Mouse (Mus musculus) MEL (cell line): ENCODE measurements around the gene Ssna1. TPM values are rescaled to one million over a fixed set of nuclear protein-coding genes. Genes with fewer than 3 reads are reported as not detected.

Source experiments
- DNase-seq: peaks from one replicate; pipeline ENCODE4 v3.0.0; 2011; ENCODE audit warnings: low read depth, low spot score
- H3K27ac ChIP-seq: 2 replicates; pipeline ENCODE4 v1.5.1; 2012; ENCODE audit warnings: low read depth, mild to moderate bottlenecking, control low read depth, low read length, moderate library complexity; ENCODE audit not compliant: control insufficient read depth
- H3K27me3 ChIP-seq, 2 experiments: fragments of 150-350 bp in 1 of 2; sonication (generic) in 1 of 2; 2 replicates each; pipeline ENCODE4 v1.6.1; 2012; ENCODE audit warnings: low read length in 2 of 2, mild to moderate bottlenecking in 2 of 2, improper control_type of control experiment in 1 of 2, moderate library complexity in 1 of 2; ENCODE audit not compliant: insufficient read depth in 2 of 2, control insufficient read depth in 1 of 2
- H3K36me3 ChIP-seq, 2 experiments: 2 replicates each; pipeline ENCODE4 v1.6.1; 2012 to 2014; ENCODE audit warnings: low read length in 2 of 2, improper control_type of control experiment in 1 of 2, inconsistent platforms in 1 of 2, mild to moderate bottlenecking in 1 of 2; ENCODE audit not compliant: insufficient read depth in 2 of 2, control insufficient read depth in 1 of 2
- H3K4me1 ChIP-seq, 2 experiments: fragments of 150-350 bp in 1 of 2; sonication (generic) in 1 of 2; 2 replicates each; pipeline ENCODE4 v1.6.1; 2012; ENCODE audit warnings: low read length in 2 of 2, improper control_type of control experiment in 1 of 2, mild to moderate bottlenecking in 1 of 2; ENCODE audit not compliant: insufficient read depth in 2 of 2, control insufficient read depth in 1 of 2
- H3K4me3 ChIP-seq, 2 experiments: fragments of 150-350 bp in 1 of 2; sonication (generic) in 1 of 2; 2 replicates each; pipeline ENCODE4 v1.5.1; 2012; ENCODE audit warnings: low read depth in 2 of 2, low read length in 2 of 2, mild to moderate bottlenecking in 2 of 2, moderate library complexity in 2 of 2, control low read depth in 1 of 2, improper control_type of control experiment in 1 of 2; ENCODE audit not compliant: control insufficient read depth in 1 of 2, insufficient read depth in 1 of 2
- H3K79me2 ChIP-seq: 2 replicates; pipeline ENCODE4 v1.6.1; 2012; ENCODE audit warnings: mild to moderate bottlenecking, low read length, moderate library complexity; ENCODE audit not compliant: control insufficient read depth, poor library complexity, insufficient read depth
- H3K9ac ChIP-seq: 2 replicates; pipeline ENCODE4 v1.6.1; 2012; ENCODE audit warnings: low read depth, mild to moderate bottlenecking, control low read depth, low read length, moderate library complexity; ENCODE audit not compliant: control insufficient read depth, poor library complexity, severe bottlenecking
- H3K9me3 ChIP-seq: fragments of 150-350 bp; sonication (generic); replicated peaks from 2 replicates; pipeline ENCODE4 v1.6.1; 2012; ENCODE audit warnings: mild to moderate bottlenecking, low read length, improper control_type of control experiment, moderate library complexity; ENCODE audit not compliant: insufficient read depth
- BHLHE40 ChIP-seq: IDR thresholded peaks from 2 replicates; pipeline ENCODE4 v1.6.1; 2012; ENCODE audit warnings: low read depth, mild to moderate bottlenecking, inconsistent platforms, low read length, improper control_type of control experiment, borderline replicate concordance
- CHD2 ChIP-seq: IDR thresholded peaks from 2 replicates; pipeline ENCODE4 v1.6.1; 2011; ENCODE audit warnings: low read length, improper control_type of control experiment
- E2F4 ChIP-seq: IDR thresholded peaks from 2 replicates; pipeline ENCODE4 v1.6.1; 2011; ENCODE audit warnings: low read depth, low read length, improper control_type of control experiment, borderline replicate concordance
- EP300 ChIP-seq, 2 experiments: IDR thresholded peaks; 2 replicates each; pipeline ENCODE4 v1.6.1; 2011; ENCODE audit warnings: improper control_type of control experiment in 2 of 2, low read length in 2 of 2, low read depth in 1 of 2, mild to moderate bottlenecking in 1 of 2
- HCFC1 ChIP-seq: IDR thresholded peaks from 2 replicates; pipeline ENCODE4 v1.6.1; 2012; ENCODE audit warnings: low read depth, mild to moderate bottlenecking, inconsistent platforms, low read length, improper control_type of control experiment, moderate library complexity
- KAT2A ChIP-seq: conservative IDR thresholded peaks from 2 replicates; pipeline ENCODE4 v1.6.1; 2012; ENCODE audit warnings: low read depth, low read length, improper control_type of control experiment, inconsistent platforms
- MAFK ChIP-seq: IDR thresholded peaks from 2 replicates; pipeline ENCODE4 v1.6.1; 2011; ENCODE audit warnings: low read depth, mild to moderate bottlenecking, low read length, improper control_type of control experiment, borderline replicate concordance
- MAX ChIP-seq: IDR thresholded peaks from 2 replicates; pipeline ENCODE4 v1.6.1; 2011; ENCODE audit warnings: low read length, improper control_type of control experiment
- MYC ChIP-seq: IDR thresholded peaks from 2 replicates; pipeline ENCODE4 v1.6.1; 2011; ENCODE audit warnings: low read depth, mild to moderate bottlenecking, low read length, improper control_type of control experiment, moderate library complexity
- NELFE ChIP-seq: IDR thresholded peaks from 2 replicates; pipeline ENCODE4 v1.6.1; 2011; ENCODE audit warnings: low read depth, low read length, improper control_type of control experiment
- RAD21 ChIP-seq: IDR thresholded peaks from 2 replicates; pipeline ENCODE4 v1.6.1; 2011; ENCODE audit warnings: mild to moderate bottlenecking, low read depth, low read length, improper control_type of control experiment
- SMC3 ChIP-seq: IDR thresholded peaks from 2 replicates; pipeline ENCODE4 v1.6.1; 2011; ENCODE audit warnings: low read depth, low read length, improper control_type of control experiment
- TBP ChIP-seq: IDR thresholded peaks from 2 replicates; pipeline ENCODE4 v1.8.0; 2011; ENCODE audit warnings: low read depth, low read length, improper control_type of control experiment
- ZC3H11A ChIP-seq: IDR thresholded peaks from 2 replicates; pipeline ENCODE4 v1.6.1; 2012; ENCODE audit warnings: low read depth, mild to moderate bottlenecking, inconsistent platforms, low read length, improper control_type of control experiment
- ZKSCAN1 ChIP-seq: IDR thresholded peaks from 2 replicates; pipeline ENCODE4 v1.6.1; 2012; ENCODE audit warnings: low read depth, mild to moderate bottlenecking, inconsistent platforms, low read length, improper control_type of control experiment, moderate library complexity
- polyA plus RNA-seq, 2 experiments: library from polyadenylated mRNA; stranded (reverse) in 1 of 2; unstranded in 1 of 2; fragments of >175 nt in 1 of 2; fragments of >200 nt in 1 of 2; gene quantifications; 2 replicates each; pipeline versions ENCODE4 v1.2.1 to v1.2.4; 2012; ENCODE audit warnings: low replicate concordance in 2 of 2, low read depth in 1 of 2; ENCODE audit not compliant: insufficient read length in 2 of 2, insufficient read depth in 1 of 2, missing spikeins in 1 of 2
- total RNA-seq: library from RNA; depleted of rRNA; stranded (reverse); fragments of 300-350 nt; gene quantifications from 2 replicates; pipeline ENCODE4 v1.2.3, GENCODE M21; 2012

Gene Ssna1
- total and polyA plus RNA-seq, 3 experiments: 158 to 226 TPM; not detected in 1

GRCm38 (mm10) chr2:25227406-25227805 lies 44.8 kb downstream of the Ssna1 start:
- Histone ChIP-seq H3K4me1 (peaks cover 6 to 18% of the 10 kb centered on the region in 2 experiments; a peak in 3 of 4 replicates), H3K9me3 (no peaks in the 10 kb centered on the region), H3K79me2 (peaks cover 17% of the 10 kb centered on the region), H3K9ac (no peak overlapping the region), H3K4me3 (no peak overlapping the region), H3K27me3 (no peaks in the 10 kb centered on the region), H3K36me3 (peaks cover 6 to 8% of the 10 kb centered on the region in 2 experiments)
- no peak for DNase-seq
- TF ChIP-seq HCFC1: no peak
- TF ChIP-seq, all 39 proteins: peak for 0
- no peak overlapping the region for H3K27ac ChIP-seq

- H3K4me1 ChIP-seq: peaks cover 6 to 18% of the 10 kb centered on the region in 2 experiments; a peak in 3 of 4 replicates
- TF ChIP-seq NELFE (no peak), ZKSCAN1 (no peak), E2F4 (no peak), EP300 (IDR thresholded peaks at IDR 0.05; ENCODE audit: low read depth in 1 of 2, low read length in 2 of 2) (no peak), SMC3 (no peak)
- no peak for DNase-seq
- H3K27ac ChIP-seq: no peak overlapping the region
- H3K27me3 ChIP-seq: no peaks in the 10 kb centered on the region
- H3K9me3 ChIP-seq: no peaks in the 10 kb centered on the region
- H3K4me3 ChIP-seq: no peak overlapping the region
- H3K36me3 ChIP-seq: peaks cover 6 to 8% of the 10 kb centered on the region in 2 experiments
- peaks cover 17% of the 10 kb centered on the region for H3K79me2 ChIP-seq
- no peak overlapping the region for H3K9ac ChIP-seq
These were observed 45.4 kb downstream of the Ssna1 start for GRCm38 (mm10) chr2:25226864-25227263.

- peak overlapping the region; percentile 99 for H3K9ac ChIP-seq
- peak overlapping the region; percentile 58 to 93 for H3K4me3 ChIP-seq
- peaks cover 17% of the 10 kb centered on the region for H3K79me2 ChIP-seq
- no peaks in the 10 kb centered on the region for H3K9me3 ChIP-seq
- H3K36me3 ChIP-seq: peaks cover 6 to 8% of the 10 kb centered on the region in 2 experiments
- peak overlapping the region; percentile 100 for H3K27ac ChIP-seq
- H3K27me3 ChIP-seq: no peaks in the 10 kb centered on the region
- DNase-seq: no peak
- TF ChIP-seq RAD21 (no peak), MYC (no peak), TBP (no peak), E2F4 (no peak), EP300 (IDR thresholded peaks at IDR 0.05; ENCODE audit: low read depth in 1 of 2, low read length in 2 of 2) (no peak), ZKSCAN1 (no peak), CHD2 (no peak), KAT2A (no peak), MAFK (no peak), ZC3H11A (no peak), BHLHE40 (no peak), MAX (no peak)
- peaks cover 6 to 18% of the 10 kb centered on the region in 2 experiments; a peak in 3 of 4 replicates for H3K4me1 ChIP-seq
These were observed 46.3 kb downstream of the Ssna1 start for GRCm38 (mm10) chr2:25225811-25226379.
